Mouse (Mus musculus): ENCODE results near the gene Chchd3. TPM values are rescaled to one million over a fixed set of nuclear protein-coding genes. Genes with fewer than 3 reads are reported as not detected.

Gene Chchd3
- polyA plus RNA-seq, 1 experiment from 2014 or later = 103 TPM

GRCm38 (mm10) chr6:33042880-33043279 is 17.2 kb downstream of the Chchd3 start:
- DNase-seq (no peak), ATAC-seq (ENCODE audit: insufficient read depth) (no peak)
- no peak overlapping the region for H3K9ac ChIP-seq
- H3K36me3 ChIP-seq (ENCODE audit: insufficient read depth) = peaks cover 13% of the 10 kb centered on the region; the same call in 1 of the 2 replicates
- no peak overlapping the region for H3K4me3 ChIP-seq (ENCODE audit: low read depth, low read length)
- WGBS = 65% methylated on average over 1 of the region's 1 CpGs
- no peaks in the 10 kb centered on the region for H3K9me3 ChIP-seq (ENCODE audit: low read depth, low read length)
- no peaks in the 10 kb centered on the region for H3K4me1 ChIP-seq (ENCODE audit: insufficient read depth)
- H3K27me3 ChIP-seq (ENCODE audit: insufficient read depth, low read length) = no peaks in the 10 kb centered on the region
- H3K4me2 ChIP-seq = no peak overlapping the region
- H3K27ac ChIP-seq (ENCODE audit: low read depth) = no peak overlapping the region
- TF ChIP-seq CTCF (IDR thresholded peaks at IDR 0.05; ENCODE audit: low read depth) = no peak

DNA sequence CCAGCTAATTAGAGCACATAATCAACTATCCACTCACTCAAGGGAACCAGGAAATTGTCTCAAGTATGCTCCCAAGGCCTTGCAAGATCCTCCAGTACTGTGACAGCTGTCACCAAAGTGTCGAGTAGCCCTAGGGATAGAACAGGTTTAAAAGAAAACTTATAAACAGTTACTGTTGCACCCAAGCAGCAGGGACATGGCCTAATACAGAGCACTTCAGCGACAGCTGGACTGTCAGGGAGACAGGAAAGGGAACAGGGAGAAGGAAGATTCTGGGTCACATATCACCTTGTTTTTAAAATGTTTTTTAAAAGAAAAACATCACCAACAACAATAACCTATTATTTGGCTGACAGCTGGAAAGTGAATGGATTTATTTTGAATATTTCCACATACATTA is 18.1 kb downstream of the Chchd3 start:
- Histone ChIP-seq H3K4me2 (no peak overlapping the region), H3K36me3 (ENCODE audit: insufficient read depth) (peaks cover 16% of the 10 kb centered on the region; the same call in 1 of the 2 replicates), H3K9ac (no peak overlapping the region), H3K27ac (ENCODE audit: low read depth) (no peak overlapping the region), H3K4me3 (ENCODE audit: low read depth, low read length) (no peak overlapping the region), H3K4me1 (ENCODE audit: insufficient read depth) (no peaks in the 10 kb centered on the region), H3K9me3 (ENCODE audit: low read depth, low read length) (no peaks in the 10 kb centered on the region), H3K27me3 (ENCODE audit: insufficient read depth, low read length) (no peaks in the 10 kb centered on the region)
- no peak for DNase-seq
- TF ChIP-seq CTCF (IDR thresholded peaks at IDR 0.05; ENCODE audit: low read depth) = no peak
- WGBS = 71% methylated on average over 2 of the region's 2 CpGs
- no peak for ATAC-seq (ENCODE audit: insufficient read depth)

DNA sequence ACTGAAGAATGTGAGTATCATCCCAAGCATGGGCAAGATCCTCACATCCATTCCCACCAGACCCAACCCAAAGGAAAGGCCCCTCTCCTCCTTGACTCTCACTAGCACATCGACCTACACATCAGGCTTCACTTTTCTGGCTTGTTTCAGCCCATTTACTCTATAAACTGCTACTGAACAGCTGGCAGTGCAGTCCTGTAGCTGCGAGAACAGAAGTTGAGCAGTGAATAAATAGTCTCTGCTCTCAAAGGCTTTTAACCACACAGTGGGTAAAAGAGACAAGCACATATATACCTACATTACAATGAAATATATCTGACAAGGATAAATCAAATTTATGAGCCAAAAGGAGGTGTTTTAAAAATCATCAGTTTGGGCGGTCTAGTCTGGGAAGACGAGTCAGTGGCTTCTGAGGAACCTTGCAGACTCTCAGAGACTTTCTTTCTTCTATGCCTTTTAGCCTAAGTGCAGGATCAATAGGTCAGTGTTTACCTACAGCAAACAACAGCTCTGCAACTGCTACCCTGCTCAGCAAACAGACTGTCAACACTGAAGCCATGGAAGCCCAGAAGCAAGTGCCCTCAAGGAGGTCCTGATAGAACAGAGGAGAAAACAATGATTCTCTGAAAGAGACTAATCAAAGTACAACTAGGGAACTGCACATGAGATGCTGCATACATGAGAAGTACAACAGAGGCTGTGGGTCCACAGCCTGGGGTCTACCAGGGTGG is 19.5 kb downstream of the Chchd3 start:
- Histone ChIP-seq H3K27ac (ENCODE audit: low read depth) (no peak overlapping the region), H3K4me1 (ENCODE audit: insufficient read depth) (no peaks in the 10 kb centered on the region), H3K4me2 (no peak overlapping the region), H3K4me3 (ENCODE audit: low read depth, low read length) (no peak overlapping the region), H3K27me3 (ENCODE audit: insufficient read depth, low read length) (no peaks in the 10 kb centered on the region), H3K9ac (no peak overlapping the region), H3K9me3 (ENCODE audit: low read depth, low read length) (no peaks in the 10 kb centered on the region), H3K36me3 (ENCODE audit: insufficient read depth) (peaks cover 19% of the 10 kb centered on the region; the same call in 1 of the 2 replicates)
- 70% methylated on average over 4 of the region's 4 CpGs for whole genome bisulfite sequencing
- ATAC-seq (ENCODE audit: insufficient read depth) = no peak
- no peak for TF ChIP-seq CTCF (IDR thresholded peaks at IDR 0.05; ENCODE audit: low read depth)
- no peak for DNase-seq

GRCm38 (mm10) chr6:33032543-33032942 is 27.5 kb downstream of the Chchd3 start:
- Histone ChIP-seq H3K27ac (ENCODE audit: low read depth) (no peak overlapping the region), H3K4me2 (no peak overlapping the region), H3K4me1 (ENCODE audit: insufficient read depth) (no peaks in the 10 kb centered on the region), H3K4me3 (ENCODE audit: low read depth, low read length) (no peak overlapping the region), H3K27me3 (ENCODE audit: insufficient read depth, low read length) (no peaks in the 10 kb centered on the region), H3K9ac (no peak overlapping the region), H3K9me3 (ENCODE audit: low read depth, low read length) (no peaks in the 10 kb centered on the region), H3K36me3 (ENCODE audit: insufficient read depth) (peaks cover 9% of the 10 kb centered on the region; the same call in 1 of the 2 replicates)
- ATAC-seq (ENCODE audit: insufficient read depth) = no peak
- 96% methylated on average over 1 of the region's 1 CpGs for WGBS
- TF ChIP-seq CTCF (IDR thresholded peaks at IDR 0.05; ENCODE audit: low read depth) = no peak
- no peak for DNase-seq

- Histone ChIP-seq H3K27me3 (ENCODE audit: insufficient read depth, low read length) (no peaks in the 10 kb centered on the region), H3K36me3 (ENCODE audit: insufficient read depth) (peaks cover 4% of the 10 kb centered on the region; the same call in 1 of the 2 replicates), H3K4me3 (ENCODE audit: low read depth, low read length) (no peak overlapping the region), H3K9ac (no peak overlapping the region), H3K4me2 (no peak overlapping the region), H3K4me1 (ENCODE audit: insufficient read depth) (no peaks in the 10 kb centered on the region), H3K9me3 (ENCODE audit: low read depth, low read length) (no peaks in the 10 kb centered on the region), H3K27ac (ENCODE audit: low read depth) (no peak overlapping the region)
- 77% methylated on average over 2 of the region's 2 CpGs for WGBS
- no peak for TF ChIP-seq CTCF (IDR thresholded peaks at IDR 0.05; ENCODE audit: low read depth)
- ATAC-seq (ENCODE audit: insufficient read depth) (no peak), DNase-seq (no peak)
These were observed 28.4 kb downstream of the Chchd3 start for GRCm38 (mm10) chr6:33031631-33032030.

DNA sequence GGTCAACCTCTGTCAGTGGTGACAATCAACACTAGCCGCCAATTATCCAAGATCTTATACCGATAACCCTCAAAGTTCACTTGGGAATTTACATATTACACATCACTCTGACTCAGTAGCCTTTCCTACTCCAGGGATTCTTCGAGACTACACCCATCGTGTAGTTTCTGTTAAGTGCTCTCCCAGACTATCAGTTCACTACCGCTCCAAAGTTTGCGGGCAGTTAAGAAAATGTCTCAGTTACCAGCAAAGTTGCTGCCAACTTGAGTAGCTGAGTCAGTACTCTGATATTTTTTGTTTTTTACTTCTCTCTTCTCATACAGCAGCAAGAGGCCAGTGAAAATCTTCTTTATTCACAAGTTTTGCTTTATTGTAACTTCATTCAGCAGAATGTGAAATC is 31.8 kb downstream of the Chchd3 start:
- TF ChIP-seq CTCF (IDR thresholded peaks at IDR 0.05; ENCODE audit: low read depth) = no peak
- no peaks in the 10 kb centered on the region for H3K27me3 ChIP-seq (ENCODE audit: insufficient read depth, low read length)
- WGBS = 93% methylated on average over 6 of the region's 6 CpGs
- H3K27ac ChIP-seq (ENCODE audit: low read depth) = no peak overlapping the region
- H3K36me3 ChIP-seq (ENCODE audit: insufficient read depth) = no peaks in the 10 kb centered on the region
- no peak overlapping the region for H3K9ac ChIP-seq
- no peaks in the 10 kb centered on the region for H3K4me1 ChIP-seq (ENCODE audit: insufficient read depth)
- no peak overlapping the region for H3K4me3 ChIP-seq (ENCODE audit: low read depth, low read length)
- DNase-seq = no peak
- H3K9me3 ChIP-seq (ENCODE audit: low read depth, low read length) = no peaks in the 10 kb centered on the region
- ATAC-seq (ENCODE audit: insufficient read depth) = no peak
- H3K4me2 ChIP-seq = no peak overlapping the region

GRCm38 (mm10) chr6:33025041-33025440 is 35.0 kb downstream of the Chchd3 start:
- no peaks in the 10 kb centered on the region for H3K27me3 ChIP-seq (ENCODE audit: insufficient read depth, low read length)
- no peak overlapping the region for H3K9ac ChIP-seq
- no peak overlapping the region for H3K4me3 ChIP-seq (ENCODE audit: low read depth, low read length)
- no peaks in the 10 kb centered on the region for H3K4me1 ChIP-seq (ENCODE audit: insufficient read depth)
- 92% methylated on average over 2 of the region's 2 CpGs for WGBS
- no peak overlapping the region for H3K4me2 ChIP-seq
- TF ChIP-seq CTCF (IDR thresholded peaks at IDR 0.05; ENCODE audit: low read depth) = no peak
- ATAC-seq (ENCODE audit: insufficient read depth) (no peak), DNase-seq (no peak)
- H3K9me3 ChIP-seq (ENCODE audit: low read depth, low read length) = no peaks in the 10 kb centered on the region
- H3K36me3 ChIP-seq (ENCODE audit: insufficient read depth) = no peaks in the 10 kb centered on the region
- H3K27ac ChIP-seq (ENCODE audit: low read depth) = no peak overlapping the region
